Mouse (Mus musculus): ENCODE measurements at regions not wholly inside any gene's neighbourhood (a gene's known extent, or its start where the extent isn't known, plus 50 kb on each side); places are given as distances from the start of the nearest gene placed in this dataset.

DNA sequence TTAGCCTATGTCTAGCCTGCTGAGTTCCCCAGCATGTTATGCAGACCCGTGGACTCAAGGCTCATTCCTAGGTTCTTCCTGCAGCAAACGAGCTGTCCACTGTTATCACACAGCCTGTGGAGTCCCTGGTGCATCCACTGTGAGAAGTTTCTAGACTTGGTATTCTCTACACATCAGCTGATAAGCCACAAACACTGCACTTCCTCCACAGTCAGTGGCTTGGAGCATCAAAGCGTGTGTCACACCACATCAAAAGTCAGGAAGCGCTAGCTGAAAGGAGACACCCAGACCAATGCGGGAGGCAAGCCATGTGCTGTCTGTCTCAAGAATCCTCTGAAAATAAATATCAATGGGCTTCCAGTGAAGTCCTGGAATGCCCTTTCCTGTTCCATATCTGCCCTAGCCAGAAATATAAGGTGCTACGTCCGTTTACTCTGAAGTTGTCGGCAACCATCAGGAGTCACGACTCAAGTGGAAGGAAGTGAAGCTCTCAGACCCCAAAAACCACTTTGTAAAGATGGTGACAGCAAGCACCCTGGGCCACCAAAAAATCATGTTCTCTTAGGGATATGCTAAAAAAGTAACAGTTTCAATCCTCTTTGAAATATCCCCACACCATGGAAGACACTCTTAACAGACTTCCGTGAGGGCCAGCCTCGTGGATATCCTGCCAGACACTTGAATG, 227.7 kb downstream of the Adgrl2 start:
- DNase-seq, result no peak

DNA sequence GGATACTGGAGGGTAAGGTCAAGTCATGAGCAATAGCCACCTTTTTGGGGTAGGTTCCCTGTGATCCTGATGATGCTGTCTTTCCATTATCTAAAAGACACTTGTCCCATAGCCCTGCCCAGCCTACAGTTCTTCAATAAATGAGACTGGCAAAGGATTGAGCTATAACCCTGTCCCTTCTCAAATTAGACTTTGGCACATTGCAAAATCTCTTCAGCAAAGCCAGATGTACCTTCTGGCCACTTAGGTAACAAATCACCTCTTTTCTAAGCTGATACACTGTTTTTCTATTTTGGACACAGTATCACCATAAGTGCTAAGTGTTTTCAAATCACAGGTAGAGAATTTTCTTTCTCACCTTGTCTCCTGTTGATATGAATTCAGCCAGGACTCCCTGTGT, 228.8 kb downstream of the Adgrl2 start:
- no peak for DNase-seq

DNA sequence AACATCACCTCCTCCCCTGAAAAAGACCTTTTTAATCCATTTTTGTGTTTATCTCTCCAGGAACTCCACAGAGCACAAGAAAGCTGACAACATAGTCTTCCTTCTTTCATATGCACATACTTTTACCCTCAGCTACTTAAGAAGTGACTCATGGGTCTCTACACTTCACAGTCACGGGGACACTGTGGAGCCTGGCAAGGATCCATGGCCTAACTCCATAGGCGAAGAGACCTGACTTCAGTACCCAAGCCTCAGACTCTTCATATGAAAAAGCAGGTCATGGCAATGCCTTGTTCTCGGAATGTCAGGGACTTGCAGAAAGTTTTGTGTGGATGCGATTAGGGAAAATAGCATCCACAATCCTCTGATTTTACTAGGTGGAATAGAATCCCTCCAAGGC, 230.9 kb downstream of the Adgrl2 start:
- no peak for DNase-seq

DNA sequence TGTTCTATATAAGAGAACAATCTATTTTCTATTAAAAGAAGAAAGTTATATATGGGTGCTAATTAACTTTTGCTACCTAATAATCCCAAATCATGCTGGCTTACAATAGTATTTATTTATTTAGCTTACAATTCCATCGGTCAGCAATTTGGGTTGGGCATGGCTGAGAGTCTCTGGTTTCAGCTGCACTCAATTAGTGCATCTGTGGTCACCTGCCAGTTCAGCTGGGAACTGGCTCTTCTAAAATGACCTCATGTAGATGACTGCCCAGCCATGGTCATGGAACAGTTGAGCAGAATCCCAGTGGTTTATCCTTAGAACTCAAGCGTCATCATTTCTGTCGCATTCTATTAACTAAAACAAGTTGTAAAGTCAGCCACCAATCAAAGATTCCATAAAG, 244.1 kb downstream of the Adgrl2 start:
- no peak for DNase-seq

DNA sequence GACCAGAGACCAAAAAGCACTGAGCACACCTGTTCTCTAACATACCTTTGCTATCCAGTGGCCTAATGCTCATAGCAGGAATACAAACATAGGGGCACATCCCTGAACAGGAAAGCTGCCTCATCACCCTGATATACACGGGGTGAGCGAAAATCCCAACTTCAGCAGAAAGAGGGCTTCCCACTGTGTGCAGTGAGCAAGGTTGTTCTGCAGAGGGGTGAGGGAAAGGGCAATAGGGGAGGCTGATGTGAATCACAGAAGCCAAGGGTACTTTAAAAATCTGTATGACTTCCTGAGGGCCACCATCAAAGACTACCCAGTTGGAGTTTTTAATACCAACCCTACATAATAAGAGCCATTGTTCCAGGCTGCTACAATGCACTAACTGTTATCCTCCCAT, 245.7 kb downstream of the Adgrl2 start:
- no peak for DNase-seq

DNA sequence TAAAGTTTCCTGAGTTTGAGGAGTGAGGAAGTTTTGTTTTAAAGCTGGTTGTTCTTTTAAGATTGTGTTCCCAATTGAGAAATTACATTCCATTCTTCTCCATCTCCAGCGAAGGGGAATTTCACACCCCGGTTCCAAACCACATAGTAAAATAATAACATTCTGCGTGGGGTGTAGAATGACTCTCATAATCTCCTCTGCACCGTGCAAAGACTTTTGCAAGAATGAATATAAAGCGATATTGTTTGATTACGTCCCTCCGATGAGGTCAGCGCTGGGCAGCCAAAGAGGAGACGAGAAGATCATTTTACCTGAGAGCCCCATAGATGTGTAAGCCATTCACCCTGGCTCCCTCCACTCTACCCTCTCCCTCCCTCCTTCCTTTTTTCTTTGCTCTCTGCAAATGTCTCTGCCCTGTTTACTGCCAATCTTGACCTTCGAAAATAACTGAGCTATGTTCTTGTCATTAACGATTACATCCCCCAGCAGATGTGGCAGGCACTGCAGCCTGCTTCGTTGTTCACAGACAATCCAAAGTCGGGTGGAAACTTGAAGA, 256.1 kb downstream of the Adgrl2 start:
- no peak for DNase-seq

DNA sequence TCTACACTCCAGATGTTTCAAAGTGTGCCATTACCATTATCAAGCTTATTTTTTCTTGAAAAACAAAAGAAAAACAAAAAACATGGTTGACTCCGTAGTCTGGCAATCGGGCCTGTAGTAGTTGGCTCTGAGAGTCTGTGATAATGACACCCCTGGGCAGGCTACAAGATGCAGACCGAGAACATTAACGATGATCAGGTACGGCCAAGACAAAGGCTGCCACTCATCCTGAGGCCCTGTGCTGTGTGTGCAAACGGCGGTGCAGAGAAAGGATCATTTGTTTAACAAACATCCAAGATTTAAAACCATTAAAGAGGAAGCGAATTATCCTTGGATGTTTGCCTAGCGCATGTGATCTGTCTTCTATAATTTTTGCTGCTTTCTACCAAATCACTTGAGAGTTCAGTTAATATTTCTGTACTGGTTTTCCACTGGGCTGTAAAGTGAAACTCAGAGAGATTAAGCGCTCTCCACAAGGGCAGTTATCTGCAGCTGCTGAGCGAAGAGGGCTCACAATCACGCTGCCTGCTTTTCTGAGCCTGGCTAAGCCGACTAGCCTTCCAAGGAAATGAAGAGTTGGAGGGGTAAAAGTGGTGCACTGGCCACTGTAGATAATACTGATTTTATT, 257.0 kb downstream of the Adgrl2 start:
- DNase-seq, result no peak

DNA sequence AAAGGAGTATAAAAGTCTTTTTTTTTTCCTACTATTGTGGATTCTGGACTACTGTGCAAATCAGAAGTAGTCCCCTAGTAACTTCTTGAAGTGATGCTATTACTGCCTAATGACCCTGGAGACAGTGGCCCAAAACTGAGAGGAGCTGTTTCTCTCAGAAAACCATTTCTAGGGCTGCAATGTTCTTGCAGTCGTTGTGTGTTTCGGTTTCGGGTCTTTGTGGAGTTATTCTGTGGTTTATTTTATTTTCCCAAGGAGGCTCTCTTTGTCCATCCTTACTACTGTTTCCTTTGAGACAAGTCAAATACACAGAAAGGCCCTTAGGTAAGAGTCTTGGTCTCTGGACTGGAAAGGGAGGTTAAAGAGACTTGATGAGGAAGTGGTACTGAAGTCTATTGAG, 258.9 kb downstream of the Adgrl2 start:
- no peak for DNase-seq

DNA sequence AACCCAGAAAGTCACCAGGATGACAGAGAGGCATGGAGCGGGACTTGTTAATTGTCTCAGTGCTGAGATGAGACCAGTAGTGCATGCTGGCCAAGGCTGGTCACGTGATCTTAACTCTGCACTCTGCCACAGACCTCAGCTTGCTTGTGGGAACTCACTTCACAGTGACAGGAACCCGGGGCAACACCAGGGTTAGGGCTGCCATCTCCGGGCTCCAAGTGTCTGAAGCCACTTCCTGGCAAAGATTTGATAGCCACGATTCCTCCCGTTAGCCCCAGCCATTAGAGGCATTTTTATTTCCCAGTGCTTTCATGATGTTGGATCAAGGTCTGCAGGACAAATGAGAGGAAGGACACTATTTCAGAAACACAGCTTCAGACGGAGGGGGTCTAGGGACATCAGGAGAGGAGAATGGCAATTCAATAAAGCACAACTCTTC, 261.1 kb downstream of the Adgrl2 start:
- DNase-seq, result peak; percentile 11

DNA sequence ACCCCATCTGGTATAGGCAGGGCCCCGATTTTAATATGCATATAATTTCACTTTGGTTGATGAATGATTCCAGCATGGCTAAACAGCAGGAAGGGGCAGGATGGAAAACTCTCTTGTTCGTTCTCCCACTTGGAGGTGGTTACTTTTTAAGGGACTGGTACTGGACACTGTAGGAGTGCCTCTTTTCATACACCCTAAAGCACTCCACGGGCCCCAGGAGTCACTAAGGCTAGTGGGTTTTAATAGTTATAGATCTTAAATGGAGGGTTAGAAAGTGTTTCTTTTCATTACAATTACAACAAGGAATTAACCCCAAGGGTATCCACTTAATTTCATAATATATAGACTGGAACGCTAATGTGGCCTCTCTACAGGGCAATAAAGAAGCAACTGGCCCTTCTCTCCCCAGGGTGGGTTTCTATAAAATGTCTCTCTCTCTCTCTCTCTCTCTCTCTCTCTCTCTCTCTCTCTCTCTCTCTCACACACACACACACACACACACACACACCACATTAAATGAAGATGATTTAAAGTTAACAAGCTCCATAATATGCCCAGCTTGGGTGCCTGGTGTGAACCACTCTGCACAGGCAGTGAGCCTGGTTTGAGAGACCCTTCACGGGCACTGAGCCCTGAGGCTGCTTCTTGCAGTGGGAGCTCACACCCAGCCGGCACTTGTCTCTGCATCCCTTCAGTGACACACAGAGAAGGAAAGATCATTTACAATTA, 261.7 kb downstream of the Adgrl2 start:
- no peak for DNase-seq

DNA sequence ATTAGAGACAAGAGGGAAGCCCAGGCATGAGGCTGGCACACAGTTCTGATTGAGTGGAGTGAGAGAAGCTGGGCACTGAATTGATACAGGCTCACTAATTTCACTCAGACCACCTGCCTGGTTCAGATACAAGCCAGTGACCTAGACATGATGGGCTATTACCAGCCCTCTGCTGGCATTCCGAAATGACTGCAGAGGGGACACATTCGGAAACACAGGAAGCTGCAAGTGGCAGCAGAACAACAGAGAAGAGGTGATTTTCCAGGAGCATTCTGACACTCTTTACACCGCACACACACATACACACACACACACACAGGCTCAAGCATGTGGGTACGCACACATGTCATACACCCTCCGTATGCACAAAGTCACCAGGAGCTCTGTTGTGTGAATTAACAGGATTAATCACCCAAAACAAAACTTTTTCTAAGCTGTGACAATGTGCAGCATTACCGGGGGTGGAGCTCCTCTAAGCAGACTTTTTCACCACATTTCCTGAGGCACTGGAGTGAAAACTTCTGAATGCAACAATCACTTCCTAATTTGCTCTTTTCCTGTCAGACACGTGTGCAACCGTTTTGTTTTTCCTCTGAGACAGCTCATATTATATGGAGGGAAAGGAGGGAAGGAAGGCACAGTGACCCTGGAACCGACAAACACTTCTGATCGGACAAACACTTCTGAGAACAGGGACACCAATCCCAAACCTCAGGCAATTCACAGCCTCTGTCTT, 263.6 kb downstream of the Adgrl2 start:
- no peak for DNase-seq

DNA sequence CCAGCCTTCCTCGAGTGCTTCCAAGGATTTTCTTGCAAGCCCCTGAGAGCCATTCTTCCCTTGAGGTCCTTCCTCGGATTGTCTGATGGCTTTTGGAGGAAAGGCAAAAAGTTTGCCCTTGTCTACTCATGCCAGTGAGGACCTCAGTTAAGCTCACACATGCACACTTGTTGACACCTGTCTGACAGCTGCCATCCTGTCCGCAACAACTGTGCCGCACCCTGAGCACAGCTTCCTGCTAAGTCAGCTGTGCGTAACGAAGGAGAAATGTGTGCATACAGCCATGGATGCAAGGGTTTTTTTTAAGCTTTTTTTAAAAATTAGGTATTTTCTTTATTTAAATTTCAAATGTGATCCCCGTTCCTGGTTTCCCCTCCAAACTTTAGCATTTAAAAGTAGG, 293.8 kb downstream of the Adgrl2 start:
- no peak for DNase-seq

DNA sequence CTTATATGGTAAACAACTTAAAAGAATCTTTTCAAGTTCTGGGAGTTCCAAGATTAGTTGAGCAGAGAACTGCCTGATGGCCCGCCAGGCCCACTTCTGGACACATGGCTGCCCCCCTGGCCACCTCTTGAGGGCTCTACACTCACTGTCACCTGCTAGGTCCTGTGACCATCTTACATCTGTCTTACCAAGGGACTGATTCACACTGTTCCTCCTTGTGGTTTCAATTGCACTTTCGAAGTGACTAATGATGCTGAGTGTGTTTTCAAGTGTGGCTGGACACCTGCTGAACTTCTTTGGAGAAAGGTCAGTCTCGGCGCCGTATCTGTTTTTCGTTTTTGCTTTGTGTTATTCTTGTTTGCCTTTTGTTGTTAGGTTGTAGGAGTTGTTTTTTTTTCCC, 294.9 kb downstream of the Adgrl2 start:
- DNase-seq, result no peak

DNA sequence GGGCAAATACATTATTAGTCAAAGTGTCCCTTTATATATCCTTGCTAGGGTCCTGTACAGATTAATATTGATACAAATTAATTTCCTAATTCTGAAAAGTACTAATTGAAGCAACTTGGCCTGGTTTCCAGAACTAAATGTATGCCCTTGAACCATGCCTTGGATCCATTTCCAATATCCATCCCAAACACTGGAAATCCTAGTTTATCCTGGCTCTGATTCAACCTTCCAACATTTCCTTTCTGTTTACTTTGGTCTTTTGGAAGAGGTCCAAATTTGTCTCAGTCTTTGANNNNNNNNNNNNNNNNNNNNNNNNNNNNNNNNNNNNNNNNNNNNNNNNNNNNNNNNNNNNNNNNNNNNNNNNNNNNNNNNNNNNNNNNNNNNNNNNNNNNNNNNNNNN, 307.2 kb downstream of the Adgrl2 start:
- no peak for DNase-seq

DNA sequence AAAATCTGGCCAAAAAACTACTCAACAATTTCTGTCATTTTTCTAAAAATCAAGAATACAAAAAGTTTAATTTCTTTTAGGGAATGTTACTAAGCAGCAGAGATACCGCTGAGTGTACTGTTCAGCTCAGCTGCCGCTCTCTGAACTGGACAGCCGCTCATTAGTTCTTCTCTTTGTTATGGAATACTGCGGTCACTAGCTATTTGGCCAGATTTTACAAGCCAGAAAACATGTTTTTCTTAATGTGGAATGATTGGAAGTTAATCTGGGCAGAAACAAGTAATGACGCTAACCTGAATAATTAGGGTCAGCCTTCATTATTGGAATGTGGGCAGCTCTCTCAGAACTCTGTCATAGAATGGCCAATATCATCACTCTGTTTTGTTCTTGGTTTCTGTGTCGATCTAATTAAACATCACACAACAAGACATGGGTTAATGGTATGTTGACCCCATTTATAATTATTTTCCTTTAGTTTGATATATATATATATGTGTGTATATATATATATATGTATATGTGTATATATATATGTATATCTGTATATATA, 307.8 kb downstream of the Adgrl2 start:
- DNase-seq, result no peak

DNA sequence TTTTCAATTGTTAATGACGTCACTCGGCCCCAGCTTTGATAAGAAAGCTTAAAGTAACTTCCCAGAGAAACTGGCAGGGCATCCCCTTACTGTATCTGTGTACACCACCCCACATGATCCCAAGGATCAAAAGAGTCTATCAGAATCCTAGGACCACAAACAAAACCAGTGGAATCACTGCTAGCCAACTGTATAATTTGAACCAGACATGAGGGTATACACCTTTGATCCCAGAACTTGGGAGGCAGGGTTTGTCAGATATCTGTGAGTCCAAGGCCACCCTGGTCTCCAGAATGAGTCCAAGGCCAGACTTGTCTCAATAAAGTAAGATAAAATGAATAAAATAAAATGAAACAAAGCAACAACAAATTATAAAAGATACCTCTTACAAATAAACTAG, 309.2 kb downstream of the Adgrl2 start:
- no peak for DNase-seq

DNA sequence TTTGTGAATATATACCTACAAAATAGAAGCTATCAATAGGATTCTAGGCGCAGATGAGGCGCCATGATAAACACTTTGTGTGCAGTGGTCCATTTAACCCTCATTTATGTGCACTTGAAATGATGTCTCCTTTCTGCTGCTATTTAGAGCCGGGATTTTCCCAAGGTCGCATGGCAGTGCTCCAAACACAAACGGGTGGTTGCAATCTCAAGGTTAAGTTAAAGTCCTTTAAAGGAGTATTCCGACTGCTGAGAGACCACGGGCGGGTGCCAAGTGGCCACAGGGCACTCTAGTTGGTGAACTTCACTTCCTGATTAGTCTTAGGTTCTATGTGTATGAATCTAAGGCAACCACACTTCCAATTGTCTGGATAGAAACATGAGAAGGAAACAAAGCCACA, 309.6 kb downstream of the Adgrl2 start:
- peak; percentile 44 for DNase-seq

DNA sequence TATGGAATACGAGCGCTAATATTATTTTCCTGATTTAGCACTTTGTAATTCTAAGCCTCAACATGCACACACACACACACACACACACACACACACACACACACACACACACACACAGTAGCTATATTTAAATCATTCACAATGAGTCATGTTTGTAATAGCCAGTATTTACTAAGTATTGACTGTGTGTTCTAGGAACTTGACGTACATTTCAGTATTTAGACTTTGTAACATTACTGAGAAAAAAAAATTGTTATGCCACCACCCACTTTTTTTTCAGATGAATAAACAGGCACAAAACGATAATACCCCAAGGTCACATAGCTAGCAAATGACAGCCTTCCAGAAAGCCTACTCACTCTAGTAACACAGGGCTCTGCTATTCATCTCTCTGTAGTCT, 310.3 kb downstream of the Adgrl2 start:
- DNase-seq, result no peak

DNA sequence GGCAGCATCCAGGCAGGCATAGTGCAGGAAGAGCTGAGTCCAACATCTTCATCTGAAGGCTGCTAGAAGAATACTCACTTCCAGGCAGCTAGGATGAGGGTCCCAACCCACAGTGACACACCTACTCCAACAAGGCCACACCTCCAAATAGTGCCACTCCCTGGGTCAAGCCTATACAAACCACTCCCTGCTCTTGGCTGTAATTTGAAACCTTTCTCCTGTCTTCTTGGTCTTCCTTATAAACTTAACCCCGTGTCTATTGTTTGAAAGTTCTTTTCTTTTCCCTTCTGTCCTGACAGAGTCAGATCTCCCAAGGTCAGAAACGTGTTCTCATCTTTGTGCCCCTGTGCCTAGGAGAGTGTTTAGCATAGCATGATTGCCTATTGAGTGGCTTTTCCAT, 311.2 kb downstream of the Adgrl2 start:
- DNase-seq, result no peak

DNA sequence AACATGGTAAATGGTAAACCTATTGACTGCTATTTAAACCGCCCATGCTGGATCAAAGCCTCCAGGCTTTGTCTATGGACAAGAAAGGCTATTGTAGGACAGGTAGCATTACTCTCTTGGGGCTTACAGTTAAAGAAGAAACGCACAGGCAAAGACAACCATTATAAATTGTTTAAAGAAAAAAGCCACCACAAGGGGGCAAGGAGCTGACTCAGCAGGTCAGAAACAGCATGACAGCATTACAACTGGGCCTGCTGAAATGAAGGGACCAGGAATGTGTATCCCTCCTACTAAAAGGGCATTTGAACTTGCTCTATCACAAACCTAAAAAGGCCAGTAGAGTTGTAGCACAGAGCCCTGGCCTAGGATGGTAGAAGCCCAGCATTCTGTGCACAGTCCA, 314.3 kb downstream of the Adgrl2 start:
- no peak for DNase-seq

DNA sequence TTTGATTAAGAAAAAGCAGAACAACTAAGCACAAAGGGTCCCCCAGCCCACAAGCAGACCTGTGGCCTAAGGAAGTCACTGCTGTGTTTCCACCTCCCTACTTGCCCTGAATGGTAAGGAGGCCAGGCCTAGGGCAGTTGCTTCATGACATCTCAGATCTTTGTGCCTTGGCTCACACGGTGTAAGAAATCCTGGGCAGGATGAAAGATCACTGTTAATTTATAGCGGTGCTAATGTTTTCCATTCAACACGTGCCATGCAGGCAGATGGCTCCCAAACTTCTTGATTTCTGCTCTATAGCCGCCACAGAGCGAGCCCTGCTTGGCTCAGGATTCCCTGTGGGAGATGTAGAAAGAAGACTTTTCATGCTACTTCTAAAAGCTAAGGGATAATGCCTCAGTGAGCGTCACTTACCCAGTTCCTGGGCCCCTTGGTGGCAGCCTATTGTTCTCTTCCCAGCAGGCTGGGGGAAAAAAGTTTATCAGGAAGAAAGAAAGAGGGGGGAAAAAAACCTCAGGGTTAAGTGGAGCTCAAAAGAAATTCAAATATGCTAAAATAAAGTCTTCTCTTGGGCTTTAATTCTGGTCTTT, 327.4 kb downstream of the Adgrl2 start:
- no peak for DNase-seq

DNA sequence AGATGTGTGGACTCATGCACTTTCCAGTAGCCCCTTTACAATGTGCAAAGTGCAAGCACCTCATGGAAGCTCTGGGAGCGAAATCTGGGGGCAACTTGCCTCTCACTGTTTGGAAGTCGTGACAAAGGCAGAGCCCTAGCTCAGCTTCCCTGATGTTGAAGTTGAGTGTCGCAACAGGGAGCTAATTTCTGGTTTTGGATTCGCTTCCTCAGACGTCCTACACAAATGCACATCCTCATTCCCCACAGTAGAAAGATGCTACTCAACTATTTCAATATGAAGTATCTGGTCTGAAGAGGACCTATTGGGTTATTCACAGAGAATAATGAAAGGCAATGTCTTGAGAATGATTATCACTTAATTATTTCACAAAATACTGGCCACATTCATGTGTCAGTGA, 331.3 kb downstream of the Adgrl2 start:
- DNase-seq, result no peak

DNA sequence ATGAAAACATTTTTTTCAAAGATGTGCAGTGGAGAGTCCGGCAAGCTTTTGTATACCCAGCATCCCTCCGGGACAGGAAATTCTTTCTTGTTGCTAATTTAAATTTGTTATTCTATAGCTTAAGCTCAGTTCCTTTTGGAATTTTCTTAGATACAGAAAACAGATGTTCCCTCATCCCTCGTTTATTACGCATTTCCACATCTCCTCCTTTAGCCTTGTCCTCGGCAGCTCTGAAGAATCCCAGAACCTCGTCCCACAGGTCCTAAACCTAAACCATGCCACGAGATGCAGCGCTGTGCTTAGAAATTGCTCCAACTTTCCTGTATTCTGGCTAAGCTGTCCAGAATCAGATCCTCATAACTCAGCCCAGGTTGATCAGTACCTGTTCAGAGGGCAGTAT, 332.0 kb downstream of the Adgrl2 start:
- DNase-seq, result no peak

Measured in kidney, adult 18-20 months (tissue).